Mouse (Mus musculus) lung, postnatal 10 days (tissue): ENCODE results near the gene Hsd11b1.
A peak's percentile ranks its signal among the peaks of the same experiment; 100 is the strongest.

Experiments
- DNase-seq: peaks from one replicate; pipeline ENCODE4 v3.0.0; 2021

The Hsd11b1 gene

DNA sequence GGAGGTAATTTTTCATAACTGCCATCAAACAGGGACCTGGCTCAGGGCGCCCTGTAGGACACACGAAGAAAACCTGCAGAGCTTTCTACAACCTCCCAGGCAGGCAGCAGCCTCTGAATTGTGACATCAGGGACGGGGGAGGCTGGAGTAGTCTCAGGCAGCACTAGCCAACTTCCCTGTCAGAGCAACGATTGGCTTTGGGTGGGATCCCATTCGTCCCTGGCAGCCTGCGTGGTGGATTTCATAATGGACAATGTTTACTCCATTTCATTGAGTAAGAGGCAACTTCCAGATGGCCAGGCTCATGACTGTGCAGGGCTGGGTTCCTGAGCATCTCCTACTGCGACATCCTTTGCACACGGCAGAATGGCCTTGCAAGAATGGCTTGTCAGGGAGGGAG is 21.6 kb downstream of the Hsd11b1 start:
- peak; percentile 93 for DNase-seq

DNA sequence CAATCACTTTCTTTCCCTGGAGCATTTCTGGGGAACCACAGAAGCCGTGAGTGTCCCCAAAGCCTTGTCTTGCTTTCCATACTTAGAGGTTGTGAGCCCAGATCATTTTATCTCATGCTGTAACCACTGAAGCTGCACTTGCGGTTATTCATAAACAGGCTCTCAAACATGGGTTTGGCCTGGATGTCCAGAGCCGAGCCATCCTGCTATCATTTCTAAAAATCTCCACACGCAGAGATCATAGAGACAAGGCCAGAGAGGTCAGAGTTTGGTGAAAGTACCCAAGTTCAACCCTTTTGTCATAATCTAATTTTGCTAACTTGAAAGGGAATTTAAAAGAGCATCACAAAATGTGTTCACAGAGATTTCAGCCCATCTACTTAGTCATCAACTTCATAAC is 22.4 kb downstream of the Hsd11b1 start:
- no peak for DNase-seq

DNA sequence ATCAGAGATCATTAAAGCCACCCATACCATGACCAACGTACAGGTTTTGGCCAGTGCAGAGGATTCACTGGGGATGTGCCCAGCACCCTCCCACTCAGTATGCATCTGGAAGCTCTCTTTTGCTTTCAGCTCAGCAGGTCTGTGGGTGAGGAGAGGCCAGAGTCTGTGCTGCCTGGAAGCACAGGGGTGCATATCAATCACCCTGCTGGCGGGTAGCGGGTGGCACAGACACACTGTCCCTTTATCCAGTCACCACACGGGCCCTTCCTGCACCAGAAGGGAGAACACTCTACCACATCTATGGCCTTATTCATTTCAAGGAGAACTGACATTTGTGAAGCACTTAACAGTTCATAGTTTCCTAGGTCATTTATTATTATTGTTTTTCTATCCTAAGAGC is 25.4 kb downstream of the Hsd11b1 start:
- DNase-seq = no peak

DNA sequence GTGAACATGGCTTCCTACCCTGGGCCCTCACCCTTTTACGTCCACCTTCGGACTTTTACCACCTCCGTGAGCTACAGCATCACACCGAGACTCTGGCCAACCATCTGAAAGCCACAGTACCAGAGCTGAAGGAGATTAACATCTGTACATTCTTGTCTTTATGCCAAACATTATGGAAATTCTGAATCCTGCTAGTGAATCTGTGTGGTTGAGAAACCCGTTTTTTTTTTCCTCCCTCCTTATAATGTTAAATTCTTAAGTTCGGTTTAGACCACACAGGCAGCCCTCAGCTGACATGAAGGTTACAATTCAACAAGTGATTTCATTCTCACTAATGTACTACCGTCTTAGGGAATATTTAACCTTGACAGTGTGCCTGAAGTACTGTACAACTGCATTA is 28.9 kb downstream of the Hsd11b1 start:
- no peak for DNase-seq

DNA sequence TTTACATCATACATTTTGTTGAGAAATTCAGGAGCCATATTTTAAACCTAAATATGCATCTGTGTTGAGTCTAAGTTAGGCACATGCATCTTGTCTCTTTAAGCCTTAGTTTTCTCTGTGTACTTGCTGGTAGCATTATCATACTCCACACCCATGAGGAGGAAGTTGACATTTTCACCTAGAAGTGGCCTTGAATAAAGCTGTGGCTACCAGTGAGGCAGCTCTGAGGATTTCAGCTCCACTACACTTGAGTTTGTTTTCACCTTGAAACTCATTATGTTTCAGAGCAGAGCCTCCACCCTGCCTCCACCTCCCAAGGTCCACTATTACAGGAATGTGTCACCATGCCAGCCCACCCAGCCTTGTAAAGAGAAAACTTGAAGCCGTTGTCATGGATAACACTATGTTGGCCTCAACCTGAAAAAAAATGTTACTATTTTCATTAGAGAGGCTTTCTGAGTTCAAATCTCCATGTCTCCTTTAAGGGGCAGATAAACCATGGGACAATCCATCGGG is 29.7 kb downstream of the Hsd11b1 start:
- DNase-seq = no peak

DNA sequence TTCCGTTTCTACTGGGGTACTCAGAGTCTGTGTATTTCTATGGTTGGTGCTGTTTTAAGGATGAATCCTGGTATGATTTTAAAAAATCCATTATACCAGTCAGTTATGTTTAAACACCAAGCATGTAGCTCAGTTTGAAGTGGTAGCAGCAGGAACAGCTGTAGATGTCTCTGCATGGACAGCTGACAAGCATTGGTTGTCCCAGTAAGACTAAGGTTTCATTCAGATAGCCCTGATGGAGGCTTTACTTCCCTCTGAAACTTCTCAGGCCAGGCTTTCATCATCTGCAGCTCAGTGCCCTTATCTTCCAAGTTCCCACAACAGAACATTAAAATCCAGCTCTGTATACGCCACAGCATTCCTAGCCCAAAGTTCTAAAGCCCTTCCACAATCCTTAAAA is 31.1 kb downstream of the Hsd11b1 start:
- DNase-seq = no peak

DNA sequence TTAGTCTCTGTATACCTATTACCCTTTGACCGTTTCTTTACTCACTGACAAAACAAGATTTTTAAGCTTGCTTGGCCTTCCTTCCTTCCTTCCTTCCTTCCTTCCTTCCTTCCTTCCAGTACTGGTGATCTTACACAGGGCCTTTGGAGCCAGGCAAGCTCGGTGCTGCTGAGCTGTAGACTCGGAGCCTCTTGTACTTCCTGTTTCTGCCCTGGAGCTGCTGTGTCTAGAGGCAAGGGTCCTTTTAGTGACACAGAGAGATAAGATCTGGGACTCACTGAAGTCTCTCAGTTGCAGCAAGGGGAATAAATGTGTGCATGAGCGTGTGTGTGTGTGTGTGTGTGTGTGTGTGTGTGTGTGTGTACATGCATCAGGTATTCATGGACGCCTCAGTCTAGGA is 32.9 kb downstream of the Hsd11b1 start:
- DNase-seq = no peak

DNA sequence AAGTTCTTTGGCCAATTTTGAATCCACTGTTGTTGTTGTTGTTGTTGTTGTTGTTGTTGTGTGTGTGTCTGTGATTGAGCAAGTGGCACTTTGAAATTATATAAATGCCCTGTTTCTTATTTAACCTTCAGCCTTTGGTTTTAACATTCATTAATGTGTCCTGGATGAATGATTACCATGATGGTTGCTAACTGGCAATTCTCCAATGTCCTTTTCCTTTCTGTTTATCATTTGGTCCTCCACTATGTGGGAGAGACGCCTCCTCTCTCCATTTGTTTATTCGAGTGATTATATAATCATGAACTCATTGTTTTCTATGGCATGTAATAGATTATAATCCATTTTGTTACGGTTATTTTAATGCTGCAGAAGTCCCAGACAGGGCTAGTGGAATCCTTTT is 33.3 kb downstream of the Hsd11b1 start:
- DNase-seq = no peak

DNA sequence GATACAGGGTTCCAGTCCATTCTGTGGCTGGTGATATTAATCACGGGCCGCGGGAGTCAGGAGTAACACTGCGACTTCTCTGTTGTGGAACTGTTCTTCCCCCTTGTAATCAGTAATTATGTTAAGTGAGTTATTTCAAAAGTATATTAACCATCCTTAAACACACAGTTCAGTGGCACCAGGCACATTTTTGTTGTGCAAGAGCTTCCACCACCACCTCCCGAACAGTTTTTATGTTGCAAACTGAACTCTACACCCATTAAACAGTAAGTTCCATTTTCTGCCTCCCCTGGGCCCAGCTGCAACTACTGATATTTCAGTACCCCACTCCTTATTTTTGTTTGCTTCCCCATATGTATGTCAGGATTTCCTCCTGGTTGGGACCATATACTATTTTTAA is 34.3 kb downstream of the Hsd11b1 start:
- DNase-seq = no peak

DNA sequence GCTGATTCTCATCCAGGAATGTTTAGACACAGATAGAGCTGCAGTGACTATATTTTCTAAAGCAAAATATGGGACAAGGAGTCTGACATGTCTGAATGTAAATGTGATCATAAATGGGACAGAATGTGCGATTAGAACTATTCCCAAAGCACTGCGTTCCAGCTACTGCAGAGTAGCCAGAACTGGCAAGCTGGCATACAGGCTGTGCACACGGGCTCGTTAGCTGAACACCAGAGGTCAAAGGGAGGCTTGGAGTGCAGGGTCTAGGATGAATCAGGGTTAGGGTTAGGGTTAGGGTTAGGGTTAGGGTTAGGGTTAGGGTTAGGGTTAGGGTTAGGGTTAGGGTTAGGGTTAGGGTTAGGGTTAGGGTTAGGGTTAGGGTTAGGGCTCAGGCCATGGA is 36.3 kb downstream of the Hsd11b1 start:
- no peak for DNase-seq

DNA sequence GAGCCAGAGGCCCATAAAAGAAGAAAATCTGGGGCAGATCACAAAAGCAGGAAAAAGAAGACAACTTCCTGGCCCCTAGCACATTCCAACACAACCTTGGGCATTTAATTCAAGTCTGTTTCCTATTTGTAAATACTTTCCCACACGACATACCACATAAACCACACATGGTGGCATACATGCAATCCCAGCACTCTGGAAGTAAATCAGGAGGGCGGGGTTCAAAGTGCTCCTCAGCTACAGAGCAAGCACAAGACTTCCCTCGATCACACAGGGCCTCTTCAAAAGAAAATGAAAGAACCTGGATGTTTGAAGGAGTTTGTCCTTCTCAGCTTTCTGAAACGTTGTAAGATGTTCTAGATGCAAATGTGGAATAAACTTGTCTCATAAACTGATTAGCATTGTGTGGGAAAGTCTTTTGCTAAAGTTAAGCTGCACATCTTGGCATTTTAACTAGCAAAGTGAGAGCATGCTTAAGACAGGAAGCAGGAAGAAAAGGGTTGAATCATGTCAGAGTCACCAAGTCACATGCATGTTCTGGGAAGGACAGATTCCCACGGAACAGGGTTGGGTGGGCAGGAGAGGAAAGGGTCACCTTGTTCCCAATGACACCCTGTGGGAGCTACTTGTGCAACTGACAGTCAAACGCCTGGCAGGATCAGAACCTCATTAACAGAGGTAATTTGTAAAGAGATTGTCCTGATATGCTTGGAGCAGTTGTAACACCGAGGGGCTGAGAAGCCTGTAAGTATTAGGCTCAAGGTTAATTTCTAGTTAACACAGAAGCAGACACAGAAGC is 37.0 kb downstream of the Hsd11b1 start:
- DNase-seq = no peak

DNA sequence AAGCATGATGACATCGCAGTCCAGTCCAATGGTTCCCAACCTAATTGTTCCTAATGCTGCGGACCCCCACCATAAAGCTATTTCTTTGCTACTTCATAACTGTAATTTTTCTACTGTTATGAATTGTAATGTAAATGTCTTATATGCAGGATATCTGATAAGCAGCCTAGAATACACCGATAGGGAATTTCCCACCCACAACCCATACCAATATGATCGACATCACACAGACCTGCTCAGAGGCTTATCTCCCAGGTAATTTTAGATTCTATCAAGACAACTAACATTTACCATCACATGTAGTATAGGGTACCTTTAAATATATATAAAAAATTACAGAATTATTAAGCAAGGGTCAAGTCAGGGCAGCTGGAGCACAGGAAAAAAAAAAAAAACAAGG is 37.8 kb downstream of the Hsd11b1 start:
- no peak for DNase-seq

DNA sequence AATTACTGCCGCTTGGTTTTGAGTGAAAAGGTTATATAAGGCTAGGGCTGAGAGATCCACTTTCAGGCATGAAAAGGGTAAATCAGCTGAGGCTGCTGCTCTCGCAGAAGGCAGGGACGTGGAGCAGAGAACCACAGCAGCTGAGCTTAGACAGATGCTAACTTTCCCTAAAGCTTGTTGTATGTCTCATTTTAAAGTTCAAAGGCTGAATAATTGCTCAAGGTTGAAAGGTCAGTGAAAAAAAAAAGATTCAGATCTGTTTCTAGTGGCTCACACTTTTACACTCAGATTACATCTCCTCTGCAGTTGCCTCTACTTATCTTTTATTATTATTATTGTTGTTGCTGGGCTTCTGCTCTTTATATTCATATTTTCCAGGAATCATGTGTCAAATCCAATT is 38.3 kb downstream of the Hsd11b1 start:
- no peak for DNase-seq

DNA sequence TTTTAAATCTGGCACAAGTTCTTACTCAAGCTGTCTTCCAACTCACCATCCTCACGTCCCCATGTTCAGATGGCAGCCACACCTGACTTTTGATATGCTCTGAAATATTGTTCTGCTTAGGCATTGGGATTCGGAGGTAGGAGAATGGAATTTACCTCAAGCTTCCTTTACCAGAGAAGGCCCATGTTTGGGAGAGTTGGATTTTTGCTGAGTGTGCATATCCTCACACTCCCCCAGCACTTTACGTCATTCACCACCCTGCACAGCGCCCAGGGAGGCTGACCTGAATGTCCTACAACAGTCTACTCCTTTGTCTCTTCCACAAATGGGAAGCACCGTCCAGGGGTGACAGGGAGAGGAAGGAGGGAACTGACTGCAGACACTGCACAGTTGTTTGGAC is 43.5 kb downstream of the Hsd11b1 start:
- no peak for DNase-seq

DNA sequence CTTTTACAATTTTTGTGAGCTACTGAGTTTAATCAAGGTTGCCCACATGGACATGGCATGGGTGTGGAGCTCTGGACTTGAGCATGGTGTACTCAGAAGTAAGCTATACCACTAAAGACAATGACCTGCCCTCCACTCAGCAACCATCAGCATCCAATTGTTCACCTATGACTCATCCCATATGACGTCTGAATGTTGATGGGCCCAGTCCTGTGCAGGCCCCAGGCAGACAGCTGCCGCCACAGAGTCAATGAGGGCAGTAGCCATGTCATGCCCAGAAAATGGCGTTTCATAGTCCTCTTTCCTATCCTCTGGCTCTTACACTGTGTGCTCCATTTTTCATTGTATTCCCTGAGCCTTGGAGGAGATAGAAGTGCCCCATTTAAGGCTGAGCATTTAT is 47.9 kb downstream of the Hsd11b1 start:
- DNase-seq = no peak

DNA sequence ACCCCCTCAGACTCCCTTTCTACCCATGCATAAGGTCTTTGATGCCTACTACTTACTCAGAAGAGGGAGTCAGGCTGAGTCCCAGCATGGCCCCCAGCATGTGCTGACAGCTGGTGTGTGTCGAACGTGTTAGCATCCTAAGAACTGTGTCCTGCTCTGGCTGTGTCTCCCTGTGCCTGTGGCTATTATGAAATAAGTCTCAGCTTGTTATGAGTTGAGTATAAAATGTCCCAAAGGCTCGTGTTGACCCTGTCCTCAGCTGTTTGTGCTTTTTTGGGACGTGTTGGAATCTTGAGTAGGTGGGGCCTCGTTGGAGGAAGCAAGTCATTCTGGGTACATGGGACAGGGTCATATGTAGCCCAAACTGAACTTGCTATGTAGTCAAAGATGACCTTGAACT is 49.8 kb downstream of the Hsd11b1 start:
- DNase-seq = peak; percentile 56

DNA sequence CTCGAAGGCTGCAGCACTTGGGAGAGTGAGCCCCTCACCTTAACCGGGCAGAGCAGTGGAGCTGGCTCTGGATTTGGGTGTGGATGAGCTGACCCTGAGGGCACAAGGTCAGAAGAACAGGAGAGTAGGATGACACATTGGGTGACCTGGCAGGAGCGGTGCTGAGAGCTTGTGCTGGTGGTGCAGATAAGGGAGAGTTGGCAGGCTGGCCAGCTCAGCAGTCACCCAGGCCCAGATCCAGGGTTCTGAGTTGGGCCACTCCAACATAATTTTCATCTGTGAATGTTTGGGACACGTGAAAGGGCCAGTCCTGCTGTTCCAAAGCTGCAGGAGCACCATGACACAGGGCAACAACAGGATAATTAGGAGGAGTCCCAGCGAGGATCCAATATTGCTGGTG is 52.5 kb downstream of the Hsd11b1 start:
- DNase-seq = no peak

DNA sequence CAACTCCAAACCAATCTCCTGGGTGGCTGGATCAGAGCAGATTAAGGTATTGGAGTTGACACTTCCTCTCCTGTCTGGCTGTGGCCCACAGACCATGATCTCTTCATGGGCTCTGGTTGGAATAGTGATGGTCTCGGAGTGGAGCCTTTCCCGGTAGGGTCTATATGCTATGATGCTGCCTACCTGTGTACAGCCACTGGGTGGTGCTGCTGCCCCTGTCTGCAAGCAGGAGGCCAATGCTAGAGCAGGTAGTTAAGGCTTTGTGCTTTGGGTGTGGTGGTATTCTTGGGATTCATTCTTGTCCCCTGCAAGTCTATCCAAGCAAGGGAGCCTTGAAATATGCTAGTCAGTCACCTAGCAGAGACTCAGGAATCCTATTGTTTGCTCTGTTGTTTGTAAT is 55.7 kb downstream of the Hsd11b1 start:
- DNase-seq = peak; percentile 67

DNA sequence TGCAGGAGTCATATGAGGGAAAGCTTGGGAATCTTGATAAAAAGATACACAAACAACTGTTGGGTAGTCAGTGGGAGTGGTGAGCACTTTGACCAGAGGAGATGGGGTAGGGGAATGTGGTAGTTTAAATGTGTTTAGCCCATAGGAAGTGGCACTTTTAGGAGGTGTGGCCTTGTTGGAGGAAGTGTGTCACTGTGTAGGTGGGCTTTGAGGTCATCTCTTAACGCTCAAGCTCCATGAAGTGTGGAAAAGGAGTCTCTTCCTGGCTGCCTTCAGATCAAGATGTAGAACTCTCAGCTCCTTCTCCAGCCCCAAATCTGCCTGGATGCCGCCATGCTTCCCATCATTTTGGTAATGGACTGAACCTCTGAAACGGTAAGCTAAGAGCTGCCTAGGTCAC is 56.4 kb downstream of the Hsd11b1 start, which contains the start of gene Lamb3:
Gene Lamb3 (plus strand): TSS at position 197 of the 400 bp plus-strand sequence.
- DNase-seq = no peak

DNA sequence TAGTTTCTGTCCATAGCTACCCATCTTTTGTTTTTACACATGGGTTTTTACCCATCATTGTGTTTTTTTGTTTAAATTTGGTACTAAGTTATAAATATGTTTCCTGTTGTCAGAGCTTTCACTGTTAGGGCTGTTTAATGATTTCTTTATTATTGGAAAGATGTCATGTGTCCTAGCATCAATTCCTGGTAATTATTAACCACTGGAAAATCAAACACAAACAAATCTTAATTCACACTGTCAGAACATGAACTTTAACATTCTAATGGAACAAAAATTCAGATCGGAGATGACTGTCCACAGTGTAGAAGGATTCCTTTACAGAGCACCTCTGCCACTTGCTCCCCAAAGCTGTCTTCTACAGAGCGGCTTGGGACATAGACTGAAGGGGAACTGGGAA is 58.4 kb downstream of the Hsd11b1 start:
- DNase-seq = no peak

DNA sequence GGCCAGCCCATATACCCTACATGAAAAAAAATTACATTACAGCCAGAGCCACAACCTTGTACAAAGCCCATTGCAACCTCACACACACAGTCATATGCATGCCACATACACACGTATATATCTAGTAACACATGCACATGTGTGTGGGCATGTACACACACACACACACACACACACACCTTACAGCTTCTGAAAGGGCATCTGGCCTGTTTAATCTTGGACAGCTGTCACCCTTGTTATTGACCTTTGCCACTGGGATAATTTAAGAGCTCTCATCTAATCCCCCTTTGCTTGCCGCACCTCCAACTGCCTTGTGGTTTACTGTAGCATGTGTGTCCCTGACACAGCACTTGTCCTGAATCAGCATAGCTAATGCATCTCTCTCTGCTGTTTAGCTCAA is 60.1 kb downstream of the Hsd11b1 start:
- no peak for DNase-seq

DNA sequence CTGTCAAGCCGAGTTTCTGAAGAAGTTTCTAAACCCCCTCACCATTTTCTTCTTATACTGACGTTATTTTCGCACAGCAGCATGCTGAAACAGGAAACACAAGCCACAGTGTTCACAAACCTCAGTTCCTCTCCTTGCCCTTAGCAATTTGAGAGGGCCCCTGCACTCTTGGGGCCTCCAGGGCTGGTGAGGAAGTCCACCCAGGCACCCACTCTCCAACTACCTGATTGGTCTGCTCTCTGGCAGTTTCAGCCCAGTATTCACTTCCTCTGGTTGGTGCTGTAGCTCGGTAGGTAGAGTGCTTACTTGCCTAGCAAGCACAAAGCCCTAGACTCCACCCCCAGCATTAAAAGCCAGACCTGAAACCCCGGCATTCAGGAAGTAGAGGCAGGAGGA is 62.5 kb downstream of the Hsd11b1 start, which contains the start of gene Traf3ip3:
Gene Traf3ip3 (minus strand): TSS at position 321 of the 396 bp plus-strand sequence.
- peak; percentile 44 for DNase-seq

DNA sequence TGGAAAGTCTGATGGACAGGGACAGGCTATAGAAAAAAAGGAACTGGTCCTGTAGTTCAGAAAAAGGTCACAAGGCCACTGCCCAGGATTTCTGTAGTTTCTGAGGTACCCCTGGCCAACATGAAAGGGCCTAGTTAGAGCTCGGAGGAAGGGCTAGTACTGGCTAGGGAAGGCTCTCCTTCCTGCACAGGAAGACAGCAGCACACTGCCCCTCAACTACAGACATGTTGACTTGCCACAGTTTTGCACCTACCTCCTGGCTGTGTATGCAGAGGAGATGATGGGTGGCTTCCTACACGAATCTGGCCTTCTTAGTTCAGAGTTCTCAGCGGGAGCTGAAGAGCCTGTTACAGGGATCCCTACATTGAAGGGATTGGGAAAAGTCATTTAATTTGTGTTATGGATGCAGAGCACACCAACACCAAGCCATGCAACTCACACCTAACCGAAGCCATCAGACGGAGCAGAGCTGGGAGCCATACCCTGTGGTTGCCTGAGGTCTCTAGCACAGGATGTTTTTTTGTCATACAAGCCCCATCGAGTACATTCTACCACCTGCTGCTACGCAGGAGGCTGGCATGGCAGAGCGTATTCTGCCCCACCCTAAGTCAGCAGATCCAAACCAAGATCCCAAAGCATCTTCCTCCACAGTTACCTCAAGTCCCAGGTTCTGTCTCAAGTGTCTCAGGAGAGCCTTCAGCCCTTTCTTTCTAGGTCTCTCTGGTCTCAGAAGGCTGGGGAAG is 63.1 kb downstream of the Hsd11b1 start:
- DNase-seq = no peak

DNA sequence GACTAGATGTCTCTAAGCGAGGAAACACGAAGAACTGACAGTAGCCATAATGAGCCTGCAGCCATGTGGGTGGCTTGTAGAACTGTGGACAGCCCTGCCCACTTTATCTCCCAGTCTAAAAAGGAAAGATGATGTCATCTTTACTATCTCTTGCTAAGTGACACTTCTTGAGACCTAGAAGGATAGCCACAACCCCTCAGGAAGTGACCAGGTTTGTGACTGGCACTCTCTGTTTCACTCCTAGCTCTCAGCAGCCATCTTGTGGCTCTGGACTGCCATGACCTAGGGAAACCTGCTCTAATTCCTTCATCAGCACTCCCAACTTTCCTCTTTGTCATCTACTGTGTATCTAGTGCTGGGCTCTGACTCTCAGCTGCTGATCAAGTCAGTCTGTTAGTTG is 65.6 kb downstream of the Hsd11b1 start:
- no peak for DNase-seq
